11 mouse cellular contexts compared by ENCODE assay signal in the genomic region with DNA sequence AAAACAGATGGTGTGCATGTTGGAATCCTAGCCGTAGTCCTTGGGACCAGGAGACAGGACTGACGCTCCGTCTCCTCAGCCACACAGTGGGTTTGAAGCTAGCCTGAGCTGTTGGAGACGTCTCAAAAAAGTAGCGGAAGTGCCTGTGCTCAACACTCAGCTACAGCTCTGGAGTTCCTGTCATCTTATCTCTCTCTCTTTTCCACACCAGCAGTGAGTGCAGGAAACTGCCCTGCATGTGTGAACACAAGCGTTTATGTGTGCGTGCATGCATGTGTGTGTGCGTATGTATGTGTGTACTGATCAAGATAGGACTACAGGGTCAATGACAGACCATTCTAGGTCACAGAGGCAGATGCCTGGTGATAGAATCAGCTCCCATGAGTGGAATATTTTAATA. TPM values are rescaled to one million over a fixed set of nuclear protein-coding genes. Genes with fewer than 3 reads are reported as not detected.
A peak's percentile ranks its signal among the peaks of the same experiment; 100 is the strongest.
DNase-seq lines count a peak whose midpoint lies in the region; ATAC-seq and TF ChIP-seq lines count a peak whose summit lies in the region.
"Had no signal": no experiment of that assay in that cellular context is flagged by ENCODE, and none has a peak within 500 bp of the region (broad histone marks: within the 10 kb centered on the region; RNA-seq: fewer than 3 reads in every experiment).

No protein-coding gene starts in this region.

- intact Hi-C loops in heart, postnatal 36 days (cut with DNase I), result no loop called here

- no peak for DNase-seq in heart, postnatal 36 days
- no peak for DNase-seq in midbrain, embryonic 14.5 days
- DNase-seq in midbrain, embryonic 10.5 days (ENCODE audit: low spot score), result no peak
- no peak for DNase-seq in adipocyte (ENCODE audit: low spot score)
- DNase-seq: cerebellum, adult 11-12 months; layer of hippocampus, adult 9-11 months; spleen, adult 18-20 months had no signal

- H3K27ac ChIP-seq in heart, embryonic 12.5 days (ENCODE audit: poor library complexity, severe bottlenecking), result no peak overlapping the region
- H3K27ac ChIP-seq in midbrain, embryonic 14.5 days (replicated peaks; ENCODE audit: low read depth, low read length), result peak overlapping the region; percentile 73; the same call in 1 of the 2 replicates
- no peak overlapping the region for H3K27ac ChIP-seq in midbrain, embryonic 10.5 days (replicated peaks)
- 0 out of 2 replicates have a peak overlapping the region, but pooled peaks have one; percentile 58 for H3K27ac ChIP-seq in hindbrain, embryonic 16.5 days (ENCODE audit: low read depth, low read length)
- H3K27ac ChIP-seq in intestine, postnatal 0 days (ENCODE audit: low read depth, low read length), result no peak overlapping the region

- peaks cover 19% of the 10 kb centered on the region for H3K36me3 ChIP-seq in heart, embryonic 12.5 days
- H3K36me3 ChIP-seq in midbrain, embryonic 14.5 days (ENCODE audit: control insufficient read depth, insufficient read depth, low read length), result peaks cover 13% of the 10 kb centered on the region
- H3K36me3 ChIP-seq in midbrain, embryonic 10.5 days, result peaks cover 59% of the 10 kb centered on the region
- H3K36me3 ChIP-seq in hindbrain, embryonic 16.5 days (ENCODE audit: control insufficient read depth, insufficient read depth, low read length), result no peaks in the 10 kb centered on the region
- H3K36me3 ChIP-seq in intestine, postnatal 0 days (ENCODE audit: control insufficient read depth, insufficient read depth), result peaks cover 22% of the 10 kb centered on the region; the same call in 1 of the 2 replicates

- H3K9me3 ChIP-seq in heart, embryonic 12.5 days (replicated peaks), result no peaks in the 10 kb centered on the region
- no peaks in the 10 kb centered on the region for H3K9me3 ChIP-seq in midbrain, embryonic 14.5 days (ENCODE audit: control insufficient read depth, low read length)
- no peaks in the 10 kb centered on the region for H3K9me3 ChIP-seq in midbrain, embryonic 10.5 days (replicated peaks)
- H3K9me3 ChIP-seq in hindbrain, embryonic 16.5 days (ENCODE audit: control insufficient read depth, low read length), result no peaks in the 10 kb centered on the region
- H3K9me3 ChIP-seq in intestine, postnatal 0 days (ENCODE audit: control insufficient read depth), result no peaks in the 10 kb centered on the region

- no peaks in the 10 kb centered on the region for H3K27me3 ChIP-seq in heart, embryonic 12.5 days (replicated peaks)
- H3K27me3 ChIP-seq in midbrain, embryonic 14.5 days (ENCODE audit: control insufficient read depth, insufficient read depth, low read length), result no peaks in the 10 kb centered on the region
- H3K27me3 ChIP-seq in midbrain, embryonic 10.5 days (ENCODE audit: low read depth, poor library complexity, severe bottlenecking), result no peaks in the 10 kb centered on the region
- H3K27me3 ChIP-seq in hindbrain, embryonic 16.5 days (replicated peaks; ENCODE audit: control insufficient read depth, insufficient read depth, low read length), result no peaks in the 10 kb centered on the region
- no peaks in the 10 kb centered on the region for H3K27me3 ChIP-seq in intestine, postnatal 0 days (replicated peaks; ENCODE audit: control insufficient read depth, insufficient read depth, low read length)

- ATAC-seq in heart, embryonic 12.5 days (ENCODE audit: insufficient number of reproducible peaks, low FRiP score), result peak; percentile 45
- ATAC-seq in midbrain, embryonic 14.5 days (ENCODE audit: low FRiP score, low TSS enrichment), result no peak
- no peak for ATAC-seq in hindbrain, embryonic 16.5 days
- peak; percentile 27; the same call in 1 of the 2 replicates for ATAC-seq in neutrophil, adult 5-6 weeks (ENCODE audit: extremely low read depth, insufficient number of reproducible peaks, low FRiP score, poor library complexity, severe bottlenecking)
- ATAC-seq in intestine, postnatal 0 days, result no peak

- peaks cover 33% of the 10 kb centered on the region for H3K4me1 ChIP-seq in heart, embryonic 12.5 days (replicated peaks)
- peaks cover 13% of the 10 kb centered on the region for H3K4me1 ChIP-seq in midbrain, embryonic 14.5 days (ENCODE audit: control insufficient read depth, insufficient read depth, low read length)
- H3K4me1 ChIP-seq in midbrain, embryonic 10.5 days, result peaks cover 9% of the 10 kb centered on the region
- peaks cover 19% of the 10 kb centered on the region for H3K4me1 ChIP-seq in hindbrain, embryonic 16.5 days (ENCODE audit: control insufficient read depth, insufficient read depth, low read depth, low read length)
- no peaks in the 10 kb centered on the region for H3K4me1 ChIP-seq in intestine, postnatal 0 days (replicated peaks; ENCODE audit: control insufficient read depth, insufficient read depth, low read length)

- 30% methylated on average over 8 of the region's 8 CpGs for WGBS in heart, embryonic 12.5 days
- 89% methylated on average over 8 of the region's 8 CpGs for WGBS in midbrain, embryonic 14.5 days
- WGBS in midbrain, embryonic 10.5 days, result 92% methylated on average over 8 of the region's 8 CpGs
- WGBS in hindbrain, embryonic 16.5 days, result 84% methylated on average over 8 of the region's 8 CpGs
- 85% methylated on average over 8 of the region's 8 CpGs for WGBS in intestine, postnatal 0 days

- 0 out of 2 replicates have a peak overlapping the region, but pooled peaks have one; percentile 6 for H3K4me2 ChIP-seq in heart, embryonic 12.5 days
- no peak overlapping the region for H3K4me2 ChIP-seq in midbrain, embryonic 14.5 days (ENCODE audit: low read length)
- H3K4me2 ChIP-seq in hindbrain, embryonic 16.5 days (ENCODE audit: low read length), result no peak overlapping the region
- no peak overlapping the region for H3K4me2 ChIP-seq in intestine, postnatal 0 days (replicated peaks; ENCODE audit: low read depth)

- H3K4me3 ChIP-seq in heart, embryonic 12.5 days, result no peak overlapping the region
- no peak overlapping the region for H3K4me3 ChIP-seq in midbrain, embryonic 14.5 days (replicated peaks; ENCODE audit: low read depth, low read length)
- H3K4me3 ChIP-seq in midbrain, embryonic 10.5 days, result no peak overlapping the region
- no peak overlapping the region for H3K4me3 ChIP-seq in hindbrain, embryonic 16.5 days (ENCODE audit: low read length)
- no peak overlapping the region for H3K4me3 ChIP-seq in intestine, postnatal 0 days (ENCODE audit: low read depth, low read length)

- H3K9ac ChIP-seq in heart, embryonic 12.5 days, result no peak overlapping the region
- no peak overlapping the region for H3K9ac ChIP-seq in midbrain, embryonic 14.5 days (replicated peaks; ENCODE audit: low read length)
- no peak overlapping the region for H3K9ac ChIP-seq in hindbrain, embryonic 16.5 days (ENCODE audit: low read depth, low read length)
- H3K9ac ChIP-seq in intestine, postnatal 0 days (ENCODE audit: low read depth, low read length), result no peak overlapping the region

- TF ChIP-seq CTCF in intestine, postnatal 0 days (IDR thresholded peaks at IDR 0.05; ENCODE audit: low read depth), result no peak

RNA-seq across cellular contexts. Expression of a gene that starts 21.3 kb away (rescaled TPM):
- polyA plus RNA-seq in heart, embryonic 12.5 days (2016; fragmentation: Nextera tagmentation; extraction: Ambion mirVana), result 61.2 and 64.1 TPM in 2 replicates
- 10 to 100 TPM; 24.1 to 30.2 TPM for total RNA-seq in heart, postnatal 36 days (2021)
- 73.8 and 84.3 TPM in 2 replicates for polyA plus RNA-seq in midbrain, embryonic 14.5 days (2014; fragmentation: Nextera tagmentation; extraction: Ambion mirVana)
- polyA plus RNA-seq in midbrain, embryonic 10.5 days (2016; fragmentation: Nextera tagmentation; extraction: Ambion mirVana), result 106 and 108 TPM in 2 replicates
- 98.2 and 98.7 TPM in 2 replicates for polyA plus RNA-seq in hindbrain, embryonic 16.5 days (2015; fragmentation: Nextera tagmentation; extraction: Ambion mirVana)
- 297 and 309 TPM in 2 replicates for total RNA-seq in neutrophil, adult 5-6 weeks (2017)
- polyA plus RNA-seq in intestine, postnatal 0 days (2015; fragmentation: Nextera tagmentation; extraction: Ambion mirVana), result 37.2 and 39.6 TPM in 2 replicates

RNA-seq across cellular contexts. Expression of a gene that starts 37.9 kb away (rescaled TPM):
- 0.60 and 2.0 TPM in 2 replicates for polyA plus RNA-seq in heart, embryonic 12.5 days (2016; fragmentation: Nextera tagmentation; extraction: Ambion mirVana)
- 1 to 10 TPM in 1 of 2 experiments, under 1 TPM in 1; 0.92 to 1.0 TPM for total RNA-seq in heart, postnatal 36 days (2021)
- 88.5 and 100.0 TPM in 2 replicates for polyA plus RNA-seq in midbrain, embryonic 14.5 days (2014; fragmentation: Nextera tagmentation; extraction: Ambion mirVana)
- 17.2 and 39.7 TPM in 2 replicates for polyA plus RNA-seq in midbrain, embryonic 10.5 days (2016; fragmentation: Nextera tagmentation; extraction: Ambion mirVana)
- 72.1 and 81.0 TPM in 2 replicates for polyA plus RNA-seq in hindbrain, embryonic 16.5 days (2015; fragmentation: Nextera tagmentation; extraction: Ambion mirVana)
- 0.12 TPM in 2 replicates for total RNA-seq in neutrophil, adult 5-6 weeks (2017)
- polyA plus RNA-seq in intestine, postnatal 0 days (2015; fragmentation: Nextera tagmentation; extraction: Ambion mirVana), result 4.0 and 4.8 TPM in 2 replicates

RNA-seq across cellular contexts. Expression of a gene that starts 47.2 kb away (rescaled TPM):
- 0.23 and 0.60 TPM in 2 replicates for polyA plus RNA-seq in heart, embryonic 12.5 days (2016; fragmentation: Nextera tagmentation; extraction: Ambion mirVana)
- 1 to 10 TPM; 1.2 to 2.2 TPM for total RNA-seq in heart, postnatal 36 days (2021)
- 0.15 and 0.37 TPM in 2 replicates for polyA plus RNA-seq in midbrain, embryonic 14.5 days (2014; fragmentation: Nextera tagmentation; extraction: Ambion mirVana)
- polyA plus RNA-seq in midbrain, embryonic 10.5 days (2016; fragmentation: Nextera tagmentation; extraction: Ambion mirVana), result 0.86 and 0.87 TPM in 2 replicates
- 0.35 and 0.40 TPM in 2 replicates for polyA plus RNA-seq in hindbrain, embryonic 16.5 days (2015; fragmentation: Nextera tagmentation; extraction: Ambion mirVana)
- total RNA-seq in neutrophil, adult 5-6 weeks (2017), result 169 and 182 TPM in 2 replicates
- 0.87 and 0.95 TPM in 2 replicates for polyA plus RNA-seq in intestine, postnatal 0 days (2015; fragmentation: Nextera tagmentation; extraction: Ambion mirVana)

RNA-seq across cellular contexts. Expression of a gene that starts 57.9 kb away (rescaled TPM):
- 49.9 and 52.5 TPM in 2 replicates for polyA plus RNA-seq in heart, embryonic 12.5 days (2016; fragmentation: Nextera tagmentation; extraction: Ambion mirVana)
- 10 to 100 TPM; 93.4 to 98.4 TPM for total RNA-seq in heart, postnatal 36 days (2021)
- 28.1 and 30.2 TPM in 2 replicates for polyA plus RNA-seq in midbrain, embryonic 14.5 days (2014; fragmentation: Nextera tagmentation; extraction: Ambion mirVana)
- 61.7 and 70.5 TPM in 2 replicates for polyA plus RNA-seq in midbrain, embryonic 10.5 days (2016; fragmentation: Nextera tagmentation; extraction: Ambion mirVana)
- polyA plus RNA-seq in hindbrain, embryonic 16.5 days (2015; fragmentation: Nextera tagmentation; extraction: Ambion mirVana), result 29.3 and 35.2 TPM in 2 replicates
- 22.5 and 27.6 TPM in 2 replicates for total RNA-seq in neutrophil, adult 5-6 weeks (2017)
- polyA plus RNA-seq in intestine, postnatal 0 days (2015; fragmentation: Nextera tagmentation; extraction: Ambion mirVana), result 30.8 and 32.6 TPM in 2 replicates

Comparison
In these comparisons a context has a peak if more than half of its experiments do, and no peak if none do; other contexts are left out.
1. H3K27ac ChIP-seq: peak in midbrain, embryonic 14.5 days (single experiment) and hindbrain, embryonic 16.5 days (single experiment); none in heart, embryonic 12.5 days (single experiment), midbrain, embryonic 10.5 days (single experiment) and intestine, postnatal 0 days (single experiment).
2. ATAC-seq: peak in heart, embryonic 12.5 days (single experiment) and neutrophil, adult 5-6 weeks (single experiment); none in midbrain, embryonic 14.5 days (single experiment), hindbrain, embryonic 16.5 days (single experiment) and intestine, postnatal 0 days (single experiment).